Mouse (Mus musculus): ENCODE measurements around the gene Ggn. TPM values are rescaled to one million over a fixed set of nuclear protein-coding genes. Genes with fewer than 3 reads are reported as not detected.
A peak's percentile ranks its signal among the peaks of the same experiment; 100 is the strongest.
"Not testable (repeated sequence)": the region's sequence is repeated elsewhere in the genome, so short reads cannot be mapped to it uniquely, and the experiment has no call there.

Gene Ggn
- total RNA-seq, 2 experiments from 2014 or later: 1.0 to 1.3 TPM

GRCm38 (mm10) chr7:29155838-29156782, 13.9 kb upstream of the Ggn start, which contains the start of gene Fam98c:
TSS of gene Fam98c (minus strand) at chr7:29156234.
- DNase-seq: peak; percentile 85 to 86
- intact Hi-C loops (cut with DNase I): no loop called here

GRCm38 (mm10) chr7:29158264-29158663, 11.7 kb upstream of the Ggn start:
- DNase-seq: no peak
- intact Hi-C loops (cut with DNase I): no loop called here

GRCm38 (mm10) chr7:29162294-29162693, 7.7 kb upstream of the Ggn start:
- no peak for DNase-seq
- intact Hi-C loops (cut with DNase I): no loop called here

- peak in 1 of 2 experiments; percentile 29 for DNase-seq
- intact Hi-C loops (cut with DNase I): no loop called here
Observed at GRCm38 (mm10) chr7:29162750-29163525, 7.1 kb upstream of the Ggn start.

GRCm38 (mm10) chr7:29167656-29168055, 2.4 kb upstream of the Ggn start:
- intact Hi-C loops (cut with DNase I): no loop called here
- DNase-seq: no peak

GRCm38 (mm10) chr7:29168121-29168695, 1.8 kb upstream of the Ggn start:
- intact Hi-C loops (cut with DNase I): no loop called here
- no peak for DNase-seq

- intact Hi-C loops (cut with DNase I): no loop called here
- DNase-seq: no peak
Observed at GRCm38 (mm10) chr7:29168791-29169230, 1.2 kb upstream of the Ggn start.

GRCm38 (mm10) chr7:29169231-29170065, 562 bp upstream of the Ggn start:
- DNase-seq: peak; percentile 77 to 81
- intact Hi-C loops (cut with DNase I): loop anchor here (5.0 to 10.0 kb wide), 2 partner anchors 185 to 407 kb away; partner anchors contain the start of genes Eif3k and Map4k1

- intact Hi-C loops (cut with DNase I): loop anchor here (5.0 to 10.0 kb wide), 2 partner anchors 186 to 409 kb away; partner anchors contain the start of genes Eif3k and Map4k1
- peak in 1 of 2 experiments; percentile 37 for DNase-seq
Observed at GRCm38 (mm10) chr7:29170755-29171561, 948 bp downstream of the Ggn start.

- DNase-seq: peak in 1 of 2 experiments; percentile 13
- intact Hi-C loops (cut with DNase I): loop anchor here (5.0 to 10.0 kb wide), 2 partner anchors 187 to 409 kb away; partner anchors contain the start of genes Eif3k and Map4k1
Observed at GRCm38 (mm10) chr7:29171562-29172097, 1.6 kb downstream of the Ggn start.

- intact Hi-C loops (cut with DNase I): loop anchor here (5.0 to 10.0 kb wide), 2 partner anchors 188 to 410 kb away; partner anchors contain the start of genes Eif3k and Map4k1
- peak in 1 of 2 experiments; percentile 10 for DNase-seq
Observed at GRCm38 (mm10) chr7:29172390-29173016, 2.5 kb downstream of the Ggn start.

- DNase-seq: no peak
- intact Hi-C loops (cut with DNase I): loop anchor here (2.0 to 10.0 kb wide), 3 partner anchors 119 to 344 kb away; partner anchors contain the start of genes Eif3k and Map4k1
Observed at GRCm38 (mm10) chr7:29178106-29178505, 8.1 kb downstream of the Ggn start.

- intact Hi-C loops (cut with DNase I): loop anchor here (2.0 to 10.0 kb wide), 3 partner anchors 117 to 343 kb away; partner anchors contain the start of genes Eif3k and Map4k1
- no peak for DNase-seq
Observed at GRCm38 (mm10) chr7:29179323-29179722, 9.3 kb downstream of the Ggn start.

- peak; percentile 97 for DNase-seq
- intact Hi-C loops (cut with DNase I): loop anchor here (2.0 kb wide), 1 partner anchor 59 kb away; the partner anchor contains the start of gene Yif1b
Observed at GRCm38 (mm10) chr7:29180077-29180853, 10.3 kb downstream of the Ggn start, which contains the start of gene Psmd8. TSS of gene Psmd8 (minus strand) at chr7:29180701.

- intact Hi-C loops (cut with DNase I): loop anchor here (2.0 kb wide), 1 partner anchor 58 kb away; the partner anchor contains the start of gene Yif1b
- no peak for DNase-seq
Observed at GRCm38 (mm10) chr7:29180854-29181236, 10.8 kb downstream of the Ggn start.

GRCm38 (mm10) chr7:29181323-29181722, 11.3 kb downstream of the Ggn start:
- intact Hi-C loops (cut with DNase I): loop anchor here (2.0 kb wide), 1 partner anchor 57 kb away; the partner anchor contains the start of gene Yif1b
- not testable (repeated sequence) for DNase-seq
